Mouse (Mus musculus) G1E (cell line): ENCODE measurements around the gene Srsf5.

ENCODE experiments used
- CTCF ChIP-seq: IDR thresholded peaks from 2 replicates; pipeline ENCODE4 v1.5.1; 2012; ENCODE audit warnings: low read depth, low read length, inconsistent platforms, mixed read lengths
- GATA1 ChIP-seq: IDR thresholded peaks from 2 replicates; pipeline ENCODE4 v1.6.1; 2012; ENCODE audit warnings: borderline replicate concordance, low read length, inconsistent platforms, mixed read lengths
- GATA2 ChIP-seq: IDR thresholded peaks from 2 replicates; pipeline ENCODE4 v1.6.1; 2012; ENCODE audit warnings: low read depth, low read length, inconsistent platforms, borderline replicate concordance
- POLR2AphosphoS5 ChIP-seq: IDR thresholded peaks from 2 replicates; pipeline ENCODE4 v1.6.1; 2012; ENCODE audit warnings: low read depth, low read length, inconsistent platforms; ENCODE audit not compliant: insufficient replicate concordance
- TAL1 ChIP-seq: conservative IDR thresholded peaks from 2 replicates; pipeline ENCODE4 v1.6.1; 2012; ENCODE audit warnings: low read depth, low read length, inconsistent platforms, mixed read lengths

GRCm38 (mm10) chr12:80936751-80937150 lies 8.6 kb upstream of the Srsf5 start:
- TF ChIP-seq GATA1 (no peak), CTCF (no peak), TAL1 (no peak), POLR2AphosphoS5 (no peak), GATA2 (no peak)
